Mouse (Mus musculus) liver, embryonic 14 days (tissue): ENCODE results near the gene Ephb1. TPM values are rescaled to one million over a fixed set of nuclear protein-coding genes. Genes with fewer than 3 reads are reported as not detected.

ENCODE experiments used
- polyA plus RNA-seq: library from polyadenylated mRNA; depleted of rRNA; stranded (reverse); fragments of >200 nt; gene quantifications from 2 replicates; pipeline ENCODE4 v1.2.3, GENCODE M21; 2012; rRNA removed

The Ephb1 gene
- 0.26 and 0.27 TPM in 2 replicates for polyA plus RNA-seq

DNA sequence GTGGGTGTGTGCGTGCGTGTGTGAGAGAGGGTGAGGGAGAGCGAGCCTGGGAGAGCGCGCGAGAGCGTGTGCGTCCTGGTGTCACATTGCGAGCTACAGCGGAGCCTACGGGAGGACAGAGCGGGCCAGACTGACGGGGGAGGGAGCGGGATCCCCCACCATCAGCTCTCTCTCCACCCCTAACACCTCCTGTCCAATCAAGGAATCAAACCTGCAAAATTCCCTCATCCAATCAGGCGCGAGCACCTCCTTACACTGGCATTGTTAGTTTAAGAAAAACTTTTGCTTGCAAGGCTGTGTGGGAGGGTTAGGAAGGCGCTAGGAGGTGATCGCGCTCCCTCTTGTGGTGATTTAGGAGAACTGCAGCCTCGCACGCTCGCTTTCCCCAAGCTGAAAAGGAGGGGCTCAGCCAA lies at the start of gene Ephb1:
Ephb1 (minus strand) TSS at position 133 of the 413 bp plus-strand sequence.

Other genes starting within 250 kb of the Ephb1 start
- gene Ky, start 151.1 kb upstream of the Ephb1 start, polyA plus RNA-seq = 0.09 TPM in 1 of 2 replicates, not detected in the other